Mouse (Mus musculus) MEL (cell line): ENCODE data around the gene Slc30a6. TPM values are rescaled to one million over a fixed set of nuclear protein-coding genes. Genes with fewer than 3 reads are reported as not detected.

Experiments used
- DNase-seq: peaks from one replicate; pipeline ENCODE4 v3.0.0; 2011; ENCODE audit warnings: low read depth, low spot score
- H3K27ac ChIP-seq: 2 replicates; pipeline ENCODE4 v1.5.1; 2012; ENCODE audit warnings: low read depth, mild to moderate bottlenecking, control low read depth, low read length, moderate library complexity; ENCODE audit not compliant: control insufficient read depth
- H3K27me3 ChIP-seq, 2 experiments: fragments of 150-350 bp in 1 of 2; sonication (generic) in 1 of 2; 2 replicates each; pipeline ENCODE4 v1.6.1; 2012; ENCODE audit warnings: low read length in 2 of 2, mild to moderate bottlenecking in 2 of 2, improper control_type of control experiment in 1 of 2, moderate library complexity in 1 of 2; ENCODE audit not compliant: insufficient read depth in 2 of 2, control insufficient read depth in 1 of 2
- H3K36me3 ChIP-seq, 2 experiments: 2 replicates each; pipeline ENCODE4 v1.6.1; 2012 to 2014; ENCODE audit warnings: low read length in 2 of 2, improper control_type of control experiment in 1 of 2, inconsistent platforms in 1 of 2, mild to moderate bottlenecking in 1 of 2; ENCODE audit not compliant: insufficient read depth in 2 of 2, control insufficient read depth in 1 of 2
- H3K4me1 ChIP-seq, 2 experiments: fragments of 150-350 bp in 1 of 2; sonication (generic) in 1 of 2; 2 replicates each; pipeline ENCODE4 v1.6.1; 2012; ENCODE audit warnings: low read length in 2 of 2, improper control_type of control experiment in 1 of 2, mild to moderate bottlenecking in 1 of 2; ENCODE audit not compliant: insufficient read depth in 2 of 2, control insufficient read depth in 1 of 2
- H3K4me3 ChIP-seq, 2 experiments: fragments of 150-350 bp in 1 of 2; sonication (generic) in 1 of 2; 2 replicates each; pipeline ENCODE4 v1.5.1; 2012; ENCODE audit warnings: low read depth in 2 of 2, low read length in 2 of 2, mild to moderate bottlenecking in 2 of 2, moderate library complexity in 2 of 2, control low read depth in 1 of 2, improper control_type of control experiment in 1 of 2; ENCODE audit not compliant: control insufficient read depth in 1 of 2, insufficient read depth in 1 of 2
- H3K79me2 ChIP-seq: 2 replicates; pipeline ENCODE4 v1.6.1; 2012; ENCODE audit warnings: mild to moderate bottlenecking, low read length, moderate library complexity; ENCODE audit not compliant: control insufficient read depth, poor library complexity, insufficient read depth
- H3K9ac ChIP-seq: 2 replicates; pipeline ENCODE4 v1.6.1; 2012; ENCODE audit warnings: low read depth, mild to moderate bottlenecking, control low read depth, low read length, moderate library complexity; ENCODE audit not compliant: control insufficient read depth, poor library complexity, severe bottlenecking
- H3K9me3 ChIP-seq: fragments of 150-350 bp; sonication (generic); replicated peaks from 2 replicates; pipeline ENCODE4 v1.6.1; 2012; ENCODE audit warnings: mild to moderate bottlenecking, low read length, improper control_type of control experiment, moderate library complexity; ENCODE audit not compliant: insufficient read depth
- BHLHE40 ChIP-seq: IDR thresholded peaks from 2 replicates; pipeline ENCODE4 v1.6.1; 2012; ENCODE audit warnings: low read depth, mild to moderate bottlenecking, inconsistent platforms, low read length, improper control_type of control experiment, borderline replicate concordance
- CHD1 ChIP-seq: IDR thresholded peaks from 2 replicates; pipeline ENCODE4 v1.6.1; 2012; ENCODE audit warnings: low read depth, mild to moderate bottlenecking, inconsistent platforms, low read length, improper control_type of control experiment
- EP300 ChIP-seq, 2 experiments: IDR thresholded peaks; 2 replicates each; pipeline ENCODE4 v1.6.1; 2011; ENCODE audit warnings: improper control_type of control experiment in 2 of 2, low read length in 2 of 2, low read depth in 1 of 2, mild to moderate bottlenecking in 1 of 2
- GATA1 ChIP-seq: IDR thresholded peaks from 2 replicates; pipeline ENCODE4 v1.6.1; 2011; ENCODE audit warnings: low read depth, low read length, improper control_type of control experiment
- KAT2A ChIP-seq: conservative IDR thresholded peaks from 2 replicates; pipeline ENCODE4 v1.6.1; 2012; ENCODE audit warnings: low read depth, low read length, improper control_type of control experiment, inconsistent platforms
- MEF2A ChIP-seq: IDR thresholded peaks from 2 replicates; pipeline ENCODE4 v1.6.1; 2014; ENCODE audit warnings: low read depth, mild to moderate bottlenecking, inconsistent platforms, low read length, improper control_type of control experiment; ENCODE audit not compliant: poor library complexity, insufficient replicate concordance, severe bottlenecking; ENCODE audit errors: extremely low read depth
- TAL1 ChIP-seq: IDR thresholded peaks from 2 replicates; pipeline ENCODE4 v1.6.1; 2012; ENCODE audit warnings: mild to moderate bottlenecking, inconsistent platforms, low read length, moderate library complexity, mixed read lengths
- TCF12 ChIP-seq: IDR thresholded peaks from 2 replicates; pipeline ENCODE4 v1.6.1; 2014; ENCODE audit warnings: low read depth, mild to moderate bottlenecking, inconsistent platforms, low read length, improper control_type of control experiment, moderate library complexity
- USF1 ChIP-seq: IDR thresholded peaks from 2 replicates; pipeline ENCODE4 v1.6.1; 2014; ENCODE audit warnings: low read depth, mild to moderate bottlenecking, inconsistent platforms, low read length, improper control_type of control experiment, moderate library complexity
- USF2 ChIP-seq, 2 experiments: IDR thresholded peaks; 2 replicates each; pipeline ENCODE4 v1.6.1; 2011 to 2012; ENCODE audit warnings: improper control_type of control experiment in 2 of 2, low read length in 2 of 2, borderline replicate concordance in 1 of 2, inconsistent platforms in 1 of 2, low read depth in 1 of 2, mild to moderate bottlenecking in 1 of 2; ENCODE audit not compliant: insufficient read depth in 1 of 2
- ZMIZ1 ChIP-seq: IDR thresholded peaks from 2 replicates; pipeline ENCODE4 v1.6.1; 2012; ENCODE audit warnings: low read depth, mild to moderate bottlenecking, inconsistent platforms, low read length, improper control_type of control experiment, moderate library complexity
- polyA plus RNA-seq, 2 experiments: library from polyadenylated mRNA; stranded (reverse) in 1 of 2; unstranded in 1 of 2; fragments of >175 nt in 1 of 2; fragments of >200 nt in 1 of 2; gene quantifications; 2 replicates each; pipeline versions ENCODE4 v1.2.1 to v1.2.4; 2012; ENCODE audit warnings: low replicate concordance in 2 of 2, low read depth in 1 of 2; ENCODE audit not compliant: insufficient read length in 2 of 2, insufficient read depth in 1 of 2, missing spikeins in 1 of 2
- total RNA-seq: library from RNA; depleted of rRNA; stranded (reverse); fragments of 300-350 nt; gene quantifications from 2 replicates; pipeline ENCODE4 v1.2.3, GENCODE M21; 2012

Gene Slc30a6
- total and polyA plus RNA-seq, 3 experiments, result 15.5 to 19.4 TPM; not detected in 1

DNA sequence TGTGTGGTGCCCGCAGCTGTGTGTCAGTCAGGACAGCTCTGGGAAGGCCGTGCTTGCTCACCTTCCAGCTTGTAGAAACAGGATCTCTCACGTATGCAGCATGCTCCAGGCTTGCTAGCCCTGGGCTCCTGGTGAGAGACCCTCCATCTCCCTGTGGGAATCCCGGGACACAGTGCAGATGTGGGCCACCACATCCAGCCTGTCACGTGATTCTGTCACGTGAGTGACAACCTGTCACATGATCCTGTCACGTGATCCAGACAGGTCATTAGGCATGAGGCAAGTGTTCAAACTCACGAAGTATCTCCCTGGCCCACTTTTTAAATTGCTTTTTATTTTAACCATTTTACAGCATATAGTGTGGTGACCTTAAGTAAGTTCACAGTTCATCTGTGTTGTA, 17.9 kb downstream of the Slc30a6 start:
- Histone ChIP-seq H3K9ac (no peak overlapping the region), H3K27ac (no peak overlapping the region)
- TF ChIP-seq USF1, result peak; percentile 68
- peak in 1 of 2 experiments; percentile 62; a peak in 1 of 4 replicates for TF ChIP-seq USF2 (IDR thresholded peaks at IDR 0.05; ENCODE audit: borderline replicate concordance in 1 of 2, insufficient read depth in 1 of 2, low read depth in 1 of 2, low read length in 2 of 2)
- no peak for TF ChIP-seq CHD1
- TF ChIP-seq GATA1, result no peak
- TF ChIP-seq, all 39 proteins: peak for 2
- Histone ChIP-seq H3K4me3 (no peak overlapping the region), H3K9me3 (no peaks in the 10 kb centered on the region), H3K27me3 (no peaks in the 10 kb centered on the region), H3K79me2 (no peaks in the 10 kb centered on the region), H3K36me3 (peaks cover 0 to 3% of the 10 kb centered on the region in 2 experiments; a peak in 2 of 4 replicates), H3K4me1 (no peaks in the 10 kb centered on the region)
- DNase-seq, result no peak

DNA sequence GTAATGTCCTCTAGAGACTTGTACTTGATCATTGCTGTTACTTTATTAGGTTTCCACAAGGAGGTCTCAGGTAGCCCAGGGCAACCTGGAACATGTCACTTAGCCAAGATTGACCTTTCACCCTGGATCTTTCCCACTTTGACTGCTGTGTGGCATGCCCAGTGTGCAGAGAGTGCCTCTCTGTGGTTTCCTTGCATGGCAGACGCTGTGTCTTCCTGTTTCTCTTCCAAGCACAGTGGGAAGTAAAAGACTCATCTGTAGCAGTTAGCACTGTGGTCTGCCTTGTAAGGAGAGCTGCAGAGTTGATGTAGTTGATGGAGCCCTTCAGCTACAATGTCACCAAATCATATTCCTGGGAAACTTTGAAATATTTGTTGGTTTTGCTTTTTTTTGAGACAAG, 19.3 kb downstream of the Slc30a6 start:
- H3K4me3 ChIP-seq, result no peak overlapping the region
- H3K9ac ChIP-seq, result no peak overlapping the region
- H3K27ac ChIP-seq, result no peak overlapping the region
- H3K4me1 ChIP-seq, result no peaks in the 10 kb centered on the region
- peaks cover 0 to 5% of the 10 kb centered on the region in 2 experiments; a peak in 2 of 4 replicates for H3K36me3 ChIP-seq
- no peak for DNase-seq
- H3K27me3 ChIP-seq, result no peaks in the 10 kb centered on the region
- no peaks in the 10 kb centered on the region for H3K79me2 ChIP-seq
- no peak for TF ChIP-seq MEF2A
- no peaks in the 10 kb centered on the region for H3K9me3 ChIP-seq

DNA sequence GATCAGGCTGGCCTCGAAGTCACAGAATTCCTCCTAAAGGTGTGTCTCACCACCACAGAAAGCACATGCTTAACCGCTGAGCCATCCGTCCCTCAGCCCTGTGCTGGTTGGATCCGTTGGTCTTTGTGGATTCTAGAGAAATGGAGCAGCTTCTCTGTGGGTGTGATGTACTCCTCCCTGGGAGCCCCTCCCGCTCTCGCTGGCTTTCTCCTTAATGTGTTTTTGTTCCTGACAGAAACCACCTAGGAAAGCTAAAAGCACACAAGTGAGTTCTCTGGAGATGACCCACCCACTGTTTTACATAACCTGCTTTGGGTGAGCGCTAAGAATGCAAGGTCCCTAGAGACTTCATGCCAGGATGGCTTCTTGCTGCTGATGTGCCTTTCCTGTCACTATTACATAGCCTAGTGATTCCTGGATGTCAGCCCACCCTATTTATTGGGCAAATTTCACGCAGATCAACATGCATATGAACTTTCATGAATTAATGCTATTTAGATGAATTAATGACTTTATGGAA, 21.5 kb downstream of the Slc30a6 start:
- no peak overlapping the region for H3K27ac ChIP-seq
- DNase-seq, result no peak
- H3K27me3 ChIP-seq, result no peaks in the 10 kb centered on the region
- no peaks in the 10 kb centered on the region for H3K4me1 ChIP-seq
- no peaks in the 10 kb centered on the region for H3K79me2 ChIP-seq
- no peak overlapping the region for H3K4me3 ChIP-seq
- peaks cover 0 to 5% of the 10 kb centered on the region in 2 experiments; a peak in 2 of 4 replicates for H3K36me3 ChIP-seq
- TF ChIP-seq TCF12 (no peak), MEF2A (no peak), EP300 (IDR thresholded peaks at IDR 0.05; ENCODE audit: low read depth in 1 of 2, low read length in 2 of 2) (no peak), TAL1 (no peak), KAT2A (no peak), ZMIZ1 (no peak), BHLHE40 (no peak)
- no peak overlapping the region for H3K9ac ChIP-seq
- H3K9me3 ChIP-seq, result no peaks in the 10 kb centered on the region
